ENCODE assay signal across 32 mouse cellular contexts in the genomic region with DNA sequence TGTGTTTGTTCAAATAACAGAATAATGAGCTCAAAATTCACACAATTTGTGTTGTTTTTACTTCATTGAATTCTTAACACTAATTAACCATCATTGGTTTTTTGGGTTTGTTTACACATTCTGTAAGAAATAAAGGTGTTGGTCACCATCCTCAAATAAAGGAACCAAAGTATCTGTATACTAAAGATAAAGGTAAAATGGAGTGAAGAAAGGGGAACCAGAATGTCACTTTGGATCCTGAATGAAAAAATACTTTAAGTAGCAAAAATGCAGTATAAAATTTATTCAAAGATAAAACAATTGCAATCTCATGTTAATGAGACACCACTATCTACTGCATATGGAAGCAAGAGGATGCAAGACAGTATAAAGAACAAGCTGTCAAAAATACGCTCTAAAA. TPM values are rescaled to one million over a fixed set of nuclear protein-coding genes. Genes with fewer than 3 reads are reported as not detected.
A peak's percentile ranks its signal among the peaks of the same experiment; 100 is the strongest.
DNase-seq lines count a peak whose midpoint lies in the region; ATAC-seq lines count a peak whose summit lies in the region.
"Had no signal": no experiment of that assay in that cellular context is flagged by ENCODE, and none has a peak within 500 bp of the region (broad histone marks: within the 10 kb centered on the region; RNA-seq: fewer than 3 reads in every experiment).

No protein-coding gene starts in this region.

- peaks cover 41% of the 10 kb centered on the region for H3K36me3 ChIP-seq in erythroblast, embryonic 14.5 days (ENCODE audit: control insufficient read depth)
- peaks cover 6% of the 10 kb centered on the region for H3K36me3 ChIP-seq in liver, embryonic 13.5 days
- peaks cover 7% of the 10 kb centered on the region for H3K36me3 ChIP-seq in liver, embryonic 15.5 days (replicated peaks)
- no peaks in the 10 kb centered on the region for H3K36me3 ChIP-seq in forebrain, embryonic 14.5 days (ENCODE audit: control insufficient read depth, insufficient read depth, low read length)
- H3K36me3 ChIP-seq: hindbrain, embryonic 12.5 days; hindbrain, embryonic 15.5 days had no signal

- H3K9me3 ChIP-seq in erythroblast, embryonic 14.5 days (ENCODE audit: control insufficient read depth, low read length): no peaks in the 10 kb centered on the region
- H3K9me3 ChIP-seq in liver, embryonic 13.5 days (replicated peaks): no peaks in the 10 kb centered on the region
- no peaks in the 10 kb centered on the region for H3K9me3 ChIP-seq in liver, embryonic 15.5 days (replicated peaks)
- H3K9me3 ChIP-seq in forebrain, embryonic 14.5 days (replicated peaks; ENCODE audit: control insufficient read depth, low read length): no peaks in the 10 kb centered on the region
- H3K9me3 ChIP-seq: forebrain, embryonic 13.5 days; hindbrain, embryonic 12.5 days; hindbrain, embryonic 15.5 days had no signal

- H3K4me2 ChIP-seq in liver, embryonic 13.5 days: no peak overlapping the region
- H3K4me2 ChIP-seq in liver, embryonic 15.5 days: no peak overlapping the region
- H3K4me2 ChIP-seq in forebrain, embryonic 14.5 days (ENCODE audit: low read length): no peak overlapping the region
- H3K4me2 ChIP-seq: forebrain, embryonic 13.5 days; heart, embryonic 11.5 days; hindbrain, embryonic 12.5 days; hindbrain, embryonic 15.5 days had no signal

- H3K4me1 ChIP-seq in erythroblast, embryonic 14.5 days (ENCODE audit: control insufficient read depth): peaks cover 69% of the 10 kb centered on the region
- peaks cover 40% of the 10 kb centered on the region for H3K4me1 ChIP-seq in liver, embryonic 13.5 days (replicated peaks)
- peaks cover 31% of the 10 kb centered on the region for H3K4me1 ChIP-seq in liver, embryonic 15.5 days (replicated peaks)
- H3K4me1 ChIP-seq in forebrain, embryonic 14.5 days (ENCODE audit: control insufficient read depth, insufficient read depth, low read length): no peaks in the 10 kb centered on the region
- H3K4me1 ChIP-seq: forebrain, embryonic 13.5 days; hindbrain, embryonic 12.5 days; hindbrain, embryonic 15.5 days had no signal

- ATAC-seq in erythroblast, adult 5-6 weeks (replicated peaks; ENCODE audit: low FRiP score, poor library complexity, severe bottlenecking): no peak
- ATAC-seq in liver, embryonic 13.5 days (ENCODE audit: low read depth): no peak
- ATAC-seq in liver, embryonic 15.5 days (ENCODE audit: insufficient read depth): no peak
- ATAC-seq in forebrain, embryonic 14.5 days: no peak
- ATAC-seq: forebrain, embryonic 13.5 days; forebrain, postnatal 0 days had no signal

- H3K4me3 ChIP-seq in erythroblast, embryonic 14.5 days (replicated peaks): peak overlapping the region; percentile 71
- peak overlapping the region; percentile 72 for H3K4me3 ChIP-seq in liver, embryonic 13.5 days (replicated peaks)
- peak overlapping the region; percentile 69 for H3K4me3 ChIP-seq in liver, embryonic 15.5 days (replicated peaks)
- no peak overlapping the region for H3K4me3 ChIP-seq in forebrain, embryonic 14.5 days (ENCODE audit: low read depth, low read length)
- H3K4me3 ChIP-seq: forebrain, embryonic 13.5 days; heart, adult 2 months; hindbrain, embryonic 12.5 days; hindbrain, embryonic 15.5 days had no signal

- no peaks in the 10 kb centered on the region for H3K27me3 ChIP-seq in erythroblast, embryonic 14.5 days (ENCODE audit: control insufficient read depth)
- no peaks in the 10 kb centered on the region for H3K27me3 ChIP-seq in liver, embryonic 13.5 days
- H3K27me3 ChIP-seq in liver, embryonic 15.5 days: no peaks in the 10 kb centered on the region
- no peaks in the 10 kb centered on the region for H3K27me3 ChIP-seq in forebrain, embryonic 14.5 days (replicated peaks; ENCODE audit: control insufficient read depth, insufficient read depth, low read length)
- H3K27me3 ChIP-seq: forebrain, embryonic 13.5 days; hindbrain, embryonic 12.5 days; hindbrain, embryonic 15.5 days had no signal

- H3K9ac ChIP-seq in liver, embryonic 13.5 days: peak overlapping the region; percentile 49; the same call in 1 of the 2 replicates
- no peak overlapping the region for H3K9ac ChIP-seq in liver, embryonic 15.5 days
- H3K9ac ChIP-seq in forebrain, embryonic 14.5 days (ENCODE audit: low read length): no peak overlapping the region
- H3K9ac ChIP-seq: forebrain, embryonic 13.5 days; forebrain, postnatal 0 days; hindbrain, embryonic 12.5 days; hindbrain, embryonic 15.5 days had no signal

- DNase-seq in liver, embryonic 13.5 days: no peak
- no peak for DNase-seq in liver
- no peak for DNase-seq in frontal cortex, postnatal 25 days (ENCODE audit: low spot score in 2 of 2)
- no peak for DNase-seq in forebrain, embryonic 14.5 days (ENCODE audit: low spot score)
- DNase-seq: adrenal gland, adult 2 months; adrenal gland, postnatal 14 days; cerebellum, adult 11-12 months; cerebellum, adult 9-10 months; cerebellum, postnatal 14 days; forebrain, postnatal 0 days; gastrocnemius, postnatal 25 days; heart, adult 2 months had no signal

- no peak overlapping the region for H3K27ac ChIP-seq in liver, embryonic 13.5 days
- no peak overlapping the region for H3K27ac ChIP-seq in liver, embryonic 15.5 days (replicated peaks)
- H3K27ac ChIP-seq in forebrain, embryonic 14.5 days (ENCODE audit: low read depth, low read length): no peak overlapping the region
- H3K27ac ChIP-seq: forebrain, embryonic 13.5 days; heart, adult 2 months; hindbrain, embryonic 12.5 days; hindbrain, embryonic 15.5 days had no signal

- 30% methylated on average over 1 of the region's 1 CpGs for WGBS in liver, embryonic 13.5 days (ENCODE audit: insufficient replicate concordance)
- WGBS in liver, embryonic 15.5 days (ENCODE audit: insufficient replicate concordance): 27% methylated on average over 1 of the region's 1 CpGs
- 92% methylated on average over 1 of the region's 1 CpGs for WGBS in forebrain, embryonic 14.5 days

RNA-seq across cellular contexts. Expression of a gene that starts 0.6 kb away (rescaled TPM):
- 6.6 and 13.1 TPM in 2 replicates for polyA plus RNA-seq in erythroblast, embryonic 14.5 days (2012)
- 918 and 923 TPM in 2 replicates for total RNA-seq in erythroblast, adult 5-6 weeks (2015; ENCODE audit: low replicate concordance)
- total RNA-seq in erythroblast, adult 5-6 weeks (2017; ENCODE audit: low replicate concordance): 744 and 814 TPM in 2 replicates
- 197 and 235 TPM in 2 replicates for polyA plus RNA-seq in liver, embryonic 13.5 days (2015; fragmentation: Nextera tagmentation; extraction: Ambion mirVana)
- 220 and 226 TPM in 2 replicates for polyA plus RNA-seq in liver, embryonic 15.5 days (2015; fragmentation: Nextera tagmentation; extraction: Ambion mirVana)
- polyA plus RNA-seq in forebrain, embryonic 14.5 days (2014; fragmentation: Nextera tagmentation; extraction: Ambion mirVana): not detected in 2 replicates
- total RNA-seq: adrenal gland, adult 2 months; ES-E14; forebrain, postnatal 0 days; gastrocnemius, adult 8-10 months; gastrocnemius, postnatal 25 days had no signal
- polyA plus RNA-seq: adrenal gland, adult 2 months; forebrain, postnatal 0 days; frontal cortex, adult 2 months; gonadal fat pad, adult 2 months had no signal

RNA-seq across cellular contexts. Expression of a gene that starts 4.8 kb away (rescaled TPM):
- polyA plus RNA-seq in erythroblast, embryonic 14.5 days (2012): not detected in 2 replicates
- 1.0 TPM in 1 of 2 replicates, not detected in the other for total RNA-seq in erythroblast, adult 5-6 weeks (2015; ENCODE audit: low replicate concordance)
- 3.7 and 5.9 TPM in 2 replicates for total RNA-seq in erythroblast, adult 5-6 weeks (2017; ENCODE audit: low replicate concordance)
- 0.15 and 0.27 TPM in 2 replicates for polyA plus RNA-seq in liver, embryonic 13.5 days (2015; fragmentation: Nextera tagmentation; extraction: Ambion mirVana)
- 0.12 and 0.26 TPM in 2 replicates for polyA plus RNA-seq in liver, embryonic 15.5 days (2015; fragmentation: Nextera tagmentation; extraction: Ambion mirVana)
- not detected in 2 replicates for polyA plus RNA-seq in forebrain, embryonic 14.5 days (2014; fragmentation: Nextera tagmentation; extraction: Ambion mirVana)
- total RNA-seq: adrenal gland, adult 2 months; adrenal gland, postnatal 14 days; adrenal gland, postnatal 4 days; ES-E14; forebrain, postnatal 0 days; gastrocnemius, adult 8-10 months; gastrocnemius, postnatal 25 days; heart, adult 2 months; heart, postnatal 25 days; hematopoietic stem cell, adult 5-6 weeks had no signal
- polyA plus RNA-seq: adrenal gland, adult 2 months; brain, embryonic 14.5 days; embryonic facial prominence, embryonic 11.5 days; embryonic facial prominence, embryonic 14.5 days; forebrain, embryonic 13.5 days; forebrain, postnatal 0 days; frontal cortex, adult 2 months; heart, embryonic 14.5 days; heart, postnatal 0 days; hindbrain, embryonic 12.5 days; intestine, embryonic 14.5 days had no signal

Comparison
In these comparisons a context has a peak if more than half of its experiments do, and no peak if none do; other contexts are left out.
1. RNA of a gene that starts 0.6 kb away (polyA plus RNA-seq): 220 to 226 TPM in liver, embryonic 15.5 days and 197 to 235 TPM in liver, embryonic 13.5 days; 6.6 to 13.1 TPM in erythroblast, embryonic 14.5 days and not detected in forebrain, embryonic 14.5 days; every median in the first group is over 10 times any median in the second.